In the genomic region with DNA sequence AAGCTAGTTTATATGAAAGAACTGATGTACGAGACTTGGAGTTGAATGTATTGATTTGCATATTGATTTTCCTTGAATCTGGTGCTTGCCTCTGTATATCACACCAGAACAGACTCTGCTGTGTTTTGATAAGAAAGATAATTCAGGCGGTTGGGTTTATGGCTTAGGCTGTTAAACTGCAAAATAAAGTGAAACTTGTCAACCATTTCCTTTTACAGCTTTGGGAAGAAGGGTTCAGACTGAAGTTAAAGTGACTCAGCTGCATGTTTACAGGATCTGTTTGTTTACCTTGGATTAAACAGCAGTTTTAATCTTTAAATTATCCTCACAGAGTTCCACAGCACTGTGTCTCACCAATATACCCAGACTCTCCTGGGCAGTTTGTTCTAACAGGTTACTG, we compare ENCODE assay signal across 22 mouse cellular contexts.
"Had no signal": no experiment of that assay in that cellular context is flagged by ENCODE, and none has a peak within 500 bp of the region (broad histone marks: within the 10 kb centered on the region; RNA-seq: fewer than 3 reads in every experiment).

No protein-coding gene starts in this region.

- ATAC-seq: hindbrain, embryonic 16.5 days; inflammation-experienced regulatory T-cells, adult 6 months; liver, embryonic 12.5 days had no signal

- H3K4me3 ChIP-seq: heart, embryonic 10.5 days; heart, embryonic 12.5 days; hindbrain, embryonic 10.5 days; hindbrain, embryonic 12.5 days; layer of hippocampus, adult 2 months; limb, embryonic 13.5 days; limb, embryonic 15.5 days; liver, embryonic 12.5 days had no signal

- H3K9ac ChIP-seq: heart, embryonic 12.5 days; hindbrain, embryonic 12.5 days; hindbrain, embryonic 14.5 days; limb, embryonic 13.5 days; limb, embryonic 15.5 days; liver, embryonic 12.5 days; liver, embryonic 14.5 days had no signal

- DNase-seq: gastrocnemius, postnatal 14 days; gastrocnemius, postnatal 36 days; heart, adult 11 months; heart, postnatal 10 days; heart, postnatal 4 days; kidney, adult 11 months; kidney, adult 2 months; kidney, postnatal 14 days; kidney, postnatal 36 days; left cerebral cortex, postnatal 4 days had no signal

- H3K27me3 ChIP-seq: heart, embryonic 12.5 days; hindbrain, embryonic 12.5 days; limb, embryonic 13.5 days; limb, embryonic 15.5 days; liver, embryonic 12.5 days had no signal

- H3K36me3 ChIP-seq: heart, embryonic 10.5 days; heart, embryonic 12.5 days; hindbrain, embryonic 10.5 days; hindbrain, embryonic 12.5 days; limb, embryonic 13.5 days; limb, embryonic 15.5 days; liver, embryonic 12.5 days had no signal

- H3K27ac ChIP-seq: heart, embryonic 10.5 days; hindbrain, embryonic 10.5 days; hindbrain, embryonic 12.5 days; hindbrain, embryonic 14.5 days; layer of hippocampus, adult 2 months; limb, embryonic 13.5 days; limb, embryonic 15.5 days; liver, embryonic 12.5 days; liver, embryonic 14.5 days had no signal

- H3K9me3 ChIP-seq: heart, embryonic 10.5 days; heart, embryonic 12.5 days; hindbrain, embryonic 10.5 days; hindbrain, embryonic 12.5 days; limb, embryonic 13.5 days; limb, embryonic 15.5 days; liver, embryonic 12.5 days had no signal

- H3K4me2 ChIP-seq: heart, embryonic 12.5 days; hindbrain, embryonic 12.5 days; hindbrain, embryonic 14.5 days; limb, embryonic 13.5 days; limb, embryonic 15.5 days; liver, embryonic 12.5 days had no signal

- H3K4me1 ChIP-seq: heart, embryonic 10.5 days; heart, embryonic 12.5 days; hindbrain, embryonic 10.5 days; hindbrain, embryonic 12.5 days; limb, embryonic 13.5 days; limb, embryonic 15.5 days; liver, embryonic 12.5 days had no signal
